Mouse (Mus musculus): ENCODE results near the gene Eif3b. TPM values are rescaled to one million over a fixed set of nuclear protein-coding genes. Genes with fewer than 3 reads are reported as not detected.

Gene Eif3b
- polyA plus RNA-seq, 1 experiment: 74.3 TPM

DNA sequence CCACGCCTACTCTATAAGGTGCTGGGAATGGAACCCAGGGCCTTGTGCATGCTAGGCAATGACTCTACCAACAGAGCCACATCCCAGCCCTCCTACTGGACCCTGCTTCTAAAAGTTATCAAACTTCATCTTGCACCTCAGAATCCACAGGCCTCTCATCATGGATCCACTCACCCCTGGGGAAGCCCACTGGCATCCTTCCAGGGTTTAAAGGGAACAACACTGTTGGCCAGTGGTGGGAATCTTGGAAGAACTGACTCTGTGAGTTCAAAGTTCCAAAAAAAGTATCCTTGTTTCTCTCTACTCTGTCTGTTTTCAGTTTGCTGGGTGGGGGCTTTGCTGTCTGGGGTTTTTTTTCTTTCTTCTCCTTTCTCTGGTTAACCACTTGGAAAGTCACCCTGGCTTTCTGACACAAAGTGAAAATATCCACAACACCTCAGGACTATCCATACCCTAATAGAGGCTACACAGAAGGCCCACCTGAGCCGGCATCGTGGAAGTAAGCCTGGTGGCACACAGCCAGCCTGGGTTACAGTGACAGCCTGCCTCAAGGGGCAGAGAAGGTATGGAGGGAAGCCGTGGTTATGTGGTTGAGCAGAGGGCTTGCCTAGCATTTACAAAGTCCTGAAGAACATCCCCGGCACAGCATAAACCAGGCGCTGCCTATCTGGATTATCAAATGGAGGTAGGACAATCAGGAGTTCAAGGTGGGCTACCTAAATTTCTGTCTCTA, 40.8 kb upstream of the Eif3b start:
- Histone ChIP-seq H3K4me3 (replicated peaks; ENCODE audit: insufficient read depth, low read depth, low read length) (no peak overlapping the region), H3K27me3 (ENCODE audit: control insufficient read depth, insufficient read depth, low read length) (no peaks in the 10 kb centered on the region), H3K27ac (ENCODE audit: insufficient read depth, low read length) (no peak overlapping the region), H3K4me1 (ENCODE audit: control insufficient read depth, insufficient read depth, low read length) (no peaks in the 10 kb centered on the region)
- WGBS: 66% methylated on average over 6 of the region's 6 CpGs
- DNase-seq: no peak
- no peak for TF ChIP-seq POLR2A (IDR thresholded peaks at IDR 0.05; ENCODE audit: borderline replicate concordance, insufficient read depth, low read length)
- TF ChIP-seq CTCF (IDR thresholded peaks at IDR 0.05; ENCODE audit: borderline replicate concordance, insufficient read depth, low read depth, low read length): no peak

- TF ChIP-seq POLR2A (IDR thresholded peaks at IDR 0.05; ENCODE audit: borderline replicate concordance, insufficient read depth, low read length) (no peak), CTCF (IDR thresholded peaks at IDR 0.05; ENCODE audit: borderline replicate concordance, insufficient read depth, low read depth, low read length) (no peak)
- DNase-seq: no peak
- Histone ChIP-seq H3K4me3 (replicated peaks; ENCODE audit: insufficient read depth, low read depth, low read length) (no peak overlapping the region), H3K27me3 (ENCODE audit: control insufficient read depth, insufficient read depth, low read length) (no peaks in the 10 kb centered on the region), H3K27ac (ENCODE audit: insufficient read depth, low read length) (no peak overlapping the region), H3K4me1 (ENCODE audit: control insufficient read depth, insufficient read depth, low read length) (no peaks in the 10 kb centered on the region)
- WGBS: 51% methylated on average over 6 of the region's 6 CpGs
These were observed 39.8 kb upstream of the Eif3b start for GRCm38 (mm10) chr5:140379299-140379698.

DNA sequence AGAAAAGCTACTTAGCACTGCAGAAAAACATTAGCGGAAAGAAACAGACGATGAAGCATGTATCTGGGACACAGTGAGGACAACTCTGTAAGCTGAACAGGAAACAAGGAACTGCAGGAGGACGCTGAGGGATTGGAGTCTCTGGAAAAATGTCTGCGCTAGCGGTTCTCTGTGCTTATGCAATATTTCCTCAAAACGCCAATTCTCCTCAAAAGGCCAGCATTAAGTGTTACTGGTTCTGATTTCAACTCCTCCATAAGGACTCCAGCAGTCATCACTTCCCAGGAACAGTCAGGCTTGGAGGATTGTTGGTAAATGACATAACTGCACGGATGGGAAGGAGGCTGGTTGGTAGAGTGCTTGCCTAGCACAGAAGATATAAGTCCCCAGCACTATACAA, 38.0 kb upstream of the Eif3b start:
- Histone ChIP-seq H3K4me3 (replicated peaks; ENCODE audit: insufficient read depth, low read depth, low read length) (no peak overlapping the region), H3K4me1 (ENCODE audit: control insufficient read depth, insufficient read depth, low read length) (no peaks in the 10 kb centered on the region), H3K27me3 (ENCODE audit: control insufficient read depth, insufficient read depth, low read length) (no peaks in the 10 kb centered on the region), H3K27ac (ENCODE audit: insufficient read depth, low read length) (no peak overlapping the region)
- DNase-seq: no peak
- WGBS: 90% methylated on average over 7 of the region's 7 CpGs
- no peak for TF ChIP-seq CTCF (IDR thresholded peaks at IDR 0.05; ENCODE audit: borderline replicate concordance, insufficient read depth, low read depth, low read length)
- TF ChIP-seq POLR2A (IDR thresholded peaks at IDR 0.05; ENCODE audit: borderline replicate concordance, insufficient read depth, low read length): no peak

GRCm38 (mm10) chr5:140382688-140383087, 36.4 kb upstream of the Eif3b start:
- H3K4me3 ChIP-seq (replicated peaks; ENCODE audit: insufficient read depth, low read depth, low read length): no peak overlapping the region
- 95% methylated on average over 6 of the region's 6 CpGs for WGBS
- no peaks in the 10 kb centered on the region for H3K27me3 ChIP-seq (ENCODE audit: control insufficient read depth, insufficient read depth, low read length)
- H3K27ac ChIP-seq (ENCODE audit: insufficient read depth, low read length): no peak overlapping the region
- H3K4me1 ChIP-seq (ENCODE audit: control insufficient read depth, insufficient read depth, low read length): 0 out of 2 replicates have a peak, but pooled peaks cover 2% of the 10 kb centered on the region
- TF ChIP-seq CTCF (IDR thresholded peaks at IDR 0.05; ENCODE audit: borderline replicate concordance, insufficient read depth, low read depth, low read length) (no peak), POLR2A (IDR thresholded peaks at IDR 0.05; ENCODE audit: borderline replicate concordance, insufficient read depth, low read length) (no peak)
- DNase-seq: no peak

DNA sequence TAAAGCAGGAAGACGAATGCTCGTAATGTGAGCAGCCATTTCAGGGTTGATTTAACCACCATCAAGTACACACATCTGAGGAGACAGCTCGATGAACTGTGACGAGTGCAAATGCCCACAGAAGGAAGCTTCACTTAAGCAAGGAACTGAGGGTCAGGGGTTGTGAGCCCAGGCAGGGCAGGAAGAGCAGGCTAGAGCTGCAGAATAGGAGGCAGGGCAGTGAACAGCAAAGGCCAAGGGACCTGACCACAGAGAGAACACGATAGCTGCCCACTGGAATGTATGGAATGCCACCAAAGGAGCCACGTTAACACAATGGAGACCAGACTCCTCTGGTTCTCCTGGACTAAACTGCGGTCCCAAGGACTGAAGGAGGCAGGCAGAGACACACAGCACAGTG, 35.6 kb upstream of the Eif3b start:
- H3K4me1 ChIP-seq (ENCODE audit: control insufficient read depth, insufficient read depth, low read length): 0 out of 2 replicates have a peak, but pooled peaks cover 2% of the 10 kb centered on the region
- no peak for TF ChIP-seq CTCF (IDR thresholded peaks at IDR 0.05; ENCODE audit: borderline replicate concordance, insufficient read depth, low read depth, low read length)
- TF ChIP-seq POLR2A (IDR thresholded peaks at IDR 0.05; ENCODE audit: borderline replicate concordance, insufficient read depth, low read length): no peak
- H3K27me3 ChIP-seq (ENCODE audit: control insufficient read depth, insufficient read depth, low read length): no peaks in the 10 kb centered on the region
- DNase-seq: no peak
- WGBS: 39% methylated on average over 7 of the region's 7 CpGs
- no peak overlapping the region for H3K27ac ChIP-seq (ENCODE audit: insufficient read depth, low read length)
- H3K4me3 ChIP-seq (replicated peaks; ENCODE audit: insufficient read depth, low read depth, low read length): no peak overlapping the region

DNA sequence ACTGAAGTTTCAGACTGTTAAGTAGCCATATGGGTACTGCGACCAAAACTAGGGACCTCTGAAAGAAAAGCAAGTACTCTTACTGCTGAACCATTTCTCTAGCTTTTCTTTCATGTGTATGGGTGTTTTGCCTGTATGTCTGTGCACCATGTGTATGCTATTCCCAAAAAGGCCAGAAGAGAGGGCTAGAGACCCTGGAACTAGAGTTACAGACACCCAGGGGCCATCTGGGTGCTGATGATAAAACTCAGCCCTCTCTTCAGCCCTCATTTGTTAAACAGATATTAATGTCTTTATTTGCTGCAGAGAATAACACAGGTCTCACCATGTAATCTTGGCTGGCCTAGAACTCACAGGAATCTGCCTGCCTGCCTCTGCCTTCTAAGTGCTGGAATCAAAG, 34.7 kb upstream of the Eif3b start:
- Histone ChIP-seq H3K27me3 (ENCODE audit: control insufficient read depth, insufficient read depth, low read length) (no peaks in the 10 kb centered on the region), H3K4me1 (ENCODE audit: control insufficient read depth, insufficient read depth, low read length) (0 out of 2 replicates have a peak, but pooled peaks cover 5% of the 10 kb centered on the region), H3K27ac (ENCODE audit: insufficient read depth, low read length) (no peak overlapping the region), H3K4me3 (replicated peaks; ENCODE audit: insufficient read depth, low read depth, low read length) (no peak overlapping the region)
- TF ChIP-seq POLR2A (IDR thresholded peaks at IDR 0.05; ENCODE audit: borderline replicate concordance, insufficient read depth, low read length): no peak
- no peak for TF ChIP-seq CTCF (IDR thresholded peaks at IDR 0.05; ENCODE audit: borderline replicate concordance, insufficient read depth, low read depth, low read length)
- no peak for DNase-seq
- WGBS: 90% methylated on average over 1 of the region's 1 CpGs

- DNase-seq: no peak
- Histone ChIP-seq H3K4me3 (replicated peaks; ENCODE audit: insufficient read depth, low read depth, low read length) (no peak overlapping the region), H3K4me1 (ENCODE audit: control insufficient read depth, insufficient read depth, low read length) (0 out of 2 replicates have a peak, but pooled peaks cover 5% of the 10 kb centered on the region), H3K27me3 (ENCODE audit: control insufficient read depth, insufficient read depth, low read length) (no peaks in the 10 kb centered on the region), H3K27ac (ENCODE audit: insufficient read depth, low read length) (no peak overlapping the region)
- TF ChIP-seq POLR2A (IDR thresholded peaks at IDR 0.05; ENCODE audit: borderline replicate concordance, insufficient read depth, low read length) (no peak), CTCF (IDR thresholded peaks at IDR 0.05; ENCODE audit: borderline replicate concordance, insufficient read depth, low read depth, low read length) (no peak)
- WGBS: 87% methylated on average over 7 of the region's 7 CpGs
These were observed 31.9 kb upstream of the Eif3b start for GRCm38 (mm10) chr5:140387236-140387635.

- no peak for DNase-seq
- no peak overlapping the region for H3K4me3 ChIP-seq (replicated peaks; ENCODE audit: insufficient read depth, low read depth, low read length)
- no peak for TF ChIP-seq POLR2A (IDR thresholded peaks at IDR 0.05; ENCODE audit: borderline replicate concordance, insufficient read depth, low read length)
- TF ChIP-seq CTCF (IDR thresholded peaks at IDR 0.05; ENCODE audit: borderline replicate concordance, insufficient read depth, low read depth, low read length): no peak
- no peak overlapping the region for H3K27ac ChIP-seq (ENCODE audit: insufficient read depth, low read length)
- 0 out of 2 replicates have a peak, but pooled peaks cover 5% of the 10 kb centered on the region for H3K4me1 ChIP-seq (ENCODE audit: control insufficient read depth, insufficient read depth, low read length)
- no peaks in the 10 kb centered on the region for H3K27me3 ChIP-seq (ENCODE audit: control insufficient read depth, insufficient read depth, low read length)
- 67% methylated on average over 12 of the region's 12 CpGs for WGBS
These were observed 31.2 kb upstream of the Eif3b start for GRCm38 (mm10) chr5:140387816-140388510.

Data from cerebellum, adult 2 months (tissue).